Mouse (Mus musculus): ENCODE measurements around the gene Ampd2. TPM values are rescaled to one million over a fixed set of nuclear protein-coding genes. Genes with fewer than 3 reads are reported as not detected.

Gene Ampd2
- total RNA-seq, 2 experiments from 2014 or later, result 69.6 to 158 TPM

Other genes with a start within 250 kb of the Ampd2 start
- gene Eps8l3, start 209.4 kb downstream of the Ampd2 start, total RNA-seq (2014; fragmentation: Nextera tagmentation), result not detected in 2 replicates
- not detected in 2 replicates for gene Eps8l3, start 209.4 kb downstream of the Ampd2 start, total RNA-seq (2017)
- gene Gstm5, start 190.8 kb downstream of the Ampd2 start, total RNA-seq (2014; fragmentation: Nextera tagmentation), result 16.0 and 24.7 TPM in 2 replicates
- 13.2 and 18.3 TPM in 2 replicates for gene Gstm5, start 190.8 kb downstream of the Ampd2 start, total RNA-seq (2017)
- gene Gstm7, start 154.8 kb downstream of the Ampd2 start, total RNA-seq (2014; fragmentation: Nextera tagmentation), result 7.1 and 11.3 TPM in 2 replicates
- 1.8 and 7.3 TPM in 2 replicates for gene Gstm7, start 154.8 kb downstream of the Ampd2 start, total RNA-seq (2017)
- gene Gstm6, start 142.9 kb downstream of the Ampd2 start, total RNA-seq (2014; fragmentation: Nextera tagmentation), result not detected in 2 replicates
- not detected in 2 replicates for gene Gstm6, start 142.9 kb downstream of the Ampd2 start, total RNA-seq (2017)
- not detected in 2 replicates for gene Gstm3, start 117.4 kb downstream of the Ampd2 start, total RNA-seq (2014; fragmentation: Nextera tagmentation)
- gene Gstm3, start 117.4 kb downstream of the Ampd2 start, total RNA-seq (2017), result not detected in 2 replicates
- gene Gstm2, start 100.2 kb downstream of the Ampd2 start, total RNA-seq (2014; fragmentation: Nextera tagmentation), result 2.2 and 6.2 TPM in 2 replicates
- gene Gstm2, start 100.2 kb downstream of the Ampd2 start, total RNA-seq (2017), result 4.3 and 5.6 TPM in 2 replicates
- gene Gstm1, start 68.7 kb downstream of the Ampd2 start, total RNA-seq (2014; fragmentation: Nextera tagmentation), result 1,142 and 1,261 TPM in 2 replicates
- 468 and 672 TPM in 2 replicates for gene Gstm1, start 68.7 kb downstream of the Ampd2 start, total RNA-seq (2017)
- 21.7 and 31.2 TPM in 2 replicates for gene Gstm4, start 41.8 kb downstream of the Ampd2 start, total RNA-seq (2014; fragmentation: Nextera tagmentation)
- 16.3 and 35.5 TPM in 2 replicates for gene Gstm4, start 41.8 kb downstream of the Ampd2 start, total RNA-seq (2017)
- gene Gnat2, start 6.1 kb upstream of the Ampd2 start, total RNA-seq (2014; fragmentation: Nextera tagmentation), result 1.9 and 2.2 TPM in 2 replicates
- gene Gnat2, start 6.1 kb upstream of the Ampd2 start, total RNA-seq (2017), result 2.5 TPM in 1 of 2 replicates, not detected in the other
- 82.3 and 93.1 TPM in 2 replicates for gene Gnai3, start 59.5 kb upstream of the Ampd2 start, total RNA-seq (2014; fragmentation: Nextera tagmentation)
- 139 and 189 TPM in 2 replicates for gene Gnai3, start 59.5 kb upstream of the Ampd2 start, total RNA-seq (2017)
- gene Gpr61, start 68.2 kb upstream of the Ampd2 start, total RNA-seq (2014; fragmentation: Nextera tagmentation), result not detected in 2 replicates
- gene Gpr61, start 68.2 kb upstream of the Ampd2 start, total RNA-seq (2017), result not detected in 2 replicates
- gene Amigo1, start 99.7 kb upstream of the Ampd2 start, total RNA-seq (2014; fragmentation: Nextera tagmentation), result 1.9 and 4.4 TPM in 2 replicates
- gene Amigo1, start 99.7 kb upstream of the Ampd2 start, total RNA-seq (2017), result 2.0 and 3.4 TPM in 2 replicates
- gene Cyb561d1, start 114.6 kb upstream of the Ampd2 start, total RNA-seq (2014; fragmentation: Nextera tagmentation), result 5.0 and 5.8 TPM in 2 replicates
- 3.5 and 3.9 TPM in 2 replicates for gene Cyb561d1, start 114.6 kb upstream of the Ampd2 start, total RNA-seq (2017)
- gene Atxn7l2, start 124.3 kb upstream of the Ampd2 start, total RNA-seq (2014; fragmentation: Nextera tagmentation), result 6.7 and 6.8 TPM in 2 replicates
- gene Atxn7l2, start 124.3 kb upstream of the Ampd2 start, total RNA-seq (2017), result 1.1 and 1.5 TPM in 2 replicates
- not detected in 2 replicates for gene Sypl2, start 140.0 kb upstream of the Ampd2 start, total RNA-seq (2014; fragmentation: Nextera tagmentation)
- gene Sypl2, start 140.0 kb upstream of the Ampd2 start, total RNA-seq (2017), result not detected in 2 replicates
- 258 and 273 TPM in 2 replicates for gene Psma5, start 170.3 kb upstream of the Ampd2 start, total RNA-seq (2014; fragmentation: Nextera tagmentation)
- gene Psma5, start 170.3 kb upstream of the Ampd2 start, total RNA-seq (2017), result 264 and 296 TPM in 2 replicates
- gene Sort1, start 197.4 kb upstream of the Ampd2 start, total RNA-seq (2014; fragmentation: Nextera tagmentation), result 55.1 and 58.8 TPM in 2 replicates
- gene Sort1, start 197.4 kb upstream of the Ampd2 start, total RNA-seq (2017), result 45.6 and 50.2 TPM in 2 replicates